Mouse (Mus musculus) embryonic facial prominence, embryonic 13.5 days (tissue): ENCODE measurements around the gene Rpusd2. TPM values are rescaled to one million over a fixed set of nuclear protein-coding genes. Genes with fewer than 3 reads are reported as not detected.
A peak's percentile ranks its signal among the peaks of the same experiment; 100 is the strongest.

Experiments used
- ATAC-seq: fragments of 200-750 bp; cut with Nextera tagmentation; 2 replicates; pipeline ENCODE4 v1.8.0; 2017; ENCODE audit warnings: low read depth; ENCODE audit not compliant: insufficient number of reproducible peaks, insufficient read depth, low FRiP score, low TSS enrichment
- H3K27ac ChIP-seq: fragments of 300-500 bp; sonication (generic); 2 replicates; pipeline ENCODE4 v1.5.1; 2015; ENCODE audit warnings: moderate library complexity, mild to moderate bottlenecking, inconsistent platforms
- H3K27me3 ChIP-seq: fragments of 300-500 bp; sonication (generic); 2 replicates; pipeline ENCODE4 v1.6.1; 2015; ENCODE audit warnings: mild to moderate bottlenecking, inconsistent platforms
- H3K36me3 ChIP-seq: fragments of 300-500 bp; sonication (generic); 2 replicates; pipeline ENCODE4 v1.6.1; 2015; ENCODE audit warnings: mild to moderate bottlenecking, inconsistent platforms
- H3K4me1 ChIP-seq: fragments of 300-500 bp; sonication (generic); 2 replicates; pipeline ENCODE4 v1.6.1; 2015; ENCODE audit warnings: inconsistent platforms
- H3K4me2 ChIP-seq: fragments of 300-500 bp; sonication (generic); 2 replicates; pipeline ENCODE4 v1.6.1; 2015; ENCODE audit warnings: moderate library complexity, mild to moderate bottlenecking, inconsistent platforms
- H3K4me3 ChIP-seq: fragments of 300-500 bp; sonication (generic); 2 replicates; pipeline ENCODE4 v1.5.1; 2015; ENCODE audit warnings: mild to moderate bottlenecking, inconsistent platforms
- H3K9ac ChIP-seq: fragments of 300-500 bp; sonication (generic); 2 replicates; pipeline ENCODE4 v1.6.1; 2015; ENCODE audit warnings: mild to moderate bottlenecking, inconsistent platforms
- H3K9me3 ChIP-seq: fragments of 300-500 bp; sonication (generic); 2 replicates; pipeline ENCODE4 v1.6.1; 2016; ENCODE audit warnings: inconsistent platforms
- WGBS: fragments of 180-500 bp; shearing (Covaris S2); methylation state at CpG from one replicate; pipeline ENCODE4 v1.1.7; 2015; ENCODE audit warnings: mixed read lengths; 5-methylcytosine and 5-hydroxymethylcytosine counted together
- polyA plus RNA-seq: library from polyadenylated mRNA; unstranded; fragments of >200 nt; fragmentation: Nextera tagmentation; extraction: Ambion mirVana; gene quantifications from 2 replicates; pipeline ENCODE4 v1.2.1, GENCODE M21; 2015

Rpusd2 gene
- polyA plus RNA-seq, 1 experiment from 2014 or later = 4.9 TPM

- no peak for ATAC-seq
- no peak overlapping the region for H3K9ac ChIP-seq
- no peak overlapping the region for H3K4me2 ChIP-seq
- no peak overlapping the region for H3K27ac ChIP-seq
- H3K4me3 ChIP-seq = no peak overlapping the region
- peaks cover 40% of the 10 kb centered on the region for H3K36me3 ChIP-seq
- no peaks in the 10 kb centered on the region for H3K9me3 ChIP-seq
- peaks cover under 1% of the 10 kb centered on the region for H3K4me1 ChIP-seq
- 46% methylated on average over 4 of the region's 4 CpGs for WGBS
- H3K27me3 ChIP-seq = no peaks in the 10 kb centered on the region
These were observed 6.3 kb downstream of the Rpusd2 start for GRCm38 (mm10) chr2:119040882-119041281.

GRCm38 (mm10) chr2:119045163-119045562 is 10.6 kb downstream of the Rpusd2 start:
- Histone ChIP-seq H3K27ac (no peak overlapping the region), H3K9ac (no peak overlapping the region), H3K36me3 (peaks cover 12% of the 10 kb centered on the region; the same call in 1 of the 2 replicates), H3K4me1 (peaks cover 6% of the 10 kb centered on the region; the same call in 1 of the 2 replicates), H3K27me3 (no peaks in the 10 kb centered on the region), H3K4me2 (no peak overlapping the region), H3K4me3 (no peak overlapping the region), H3K9me3 (no peaks in the 10 kb centered on the region)
- no peak for ATAC-seq
- WGBS = 75% methylated on average over 2 of the region's 2 CpGs

GRCm38 (mm10) chr2:119046649-119047611 is 12.3 kb downstream of the Rpusd2 start, which contains the start of gene Knl1:
Knl1 (plus strand) TSS chr2:119047119.
- Histone ChIP-seq H3K36me3 (peaks cover 5% of the 10 kb centered on the region; the same call in 1 of the 2 replicates), H3K27me3 (no peaks in the 10 kb centered on the region), H3K4me2 (peak within 1 kb of the TSS; percentile 56), H3K4me3 (peak within 1 kb of the TSS; percentile 84), H3K9ac (peak within 1 kb of the TSS; percentile 80), H3K9me3 (no peaks in the 10 kb centered on the region), H3K4me1 (peaks cover 6% of the 10 kb centered on the region; the same call in 1 of the 2 replicates), H3K27ac (peak within 1 kb of the TSS; percentile 94)
- WGBS = under 1% methylated on average over 77 of the region's 77 CpGs
- peak; percentile 90 for ATAC-seq

GRCm38 (mm10) chr2:119047849-119048248 is 13.3 kb downstream of the Rpusd2 start:
- Histone ChIP-seq H3K27ac (peak overlapping the region; percentile 94; the same call in 1 of the 2 replicates), H3K4me2 (peak overlapping the region; percentile 56), H3K27me3 (no peaks in the 10 kb centered on the region), H3K36me3 (no peaks in the 10 kb centered on the region), H3K4me1 (peaks cover 6% of the 10 kb centered on the region; the same call in 1 of the 2 replicates), H3K9ac (peak overlapping the region; percentile 80), H3K4me3 (peak overlapping the region; percentile 84), H3K9me3 (no peaks in the 10 kb centered on the region)
- 20% methylated on average over 4 of the region's 4 CpGs for WGBS
- no peak for ATAC-seq

- no peak for ATAC-seq
These were observed 15.6 kb downstream of the Rpusd2 start for GRCm38 (mm10) chr2:119050132-119050650.

GRCm38 (mm10) chr2:119060139-119060538 is 25.5 kb downstream of the Rpusd2 start:
- Histone ChIP-seq H3K36me3 (peaks cover 30% of the 10 kb centered on the region), H3K4me1 (no peaks in the 10 kb centered on the region), H3K27ac (no peak overlapping the region), H3K9me3 (no peaks in the 10 kb centered on the region), H3K4me2 (no peak overlapping the region), H3K4me3 (no peak overlapping the region), H3K9ac (no peak overlapping the region), H3K27me3 (no peaks in the 10 kb centered on the region)
- 96% methylated on average over 2 of the region's 2 CpGs for WGBS
- ATAC-seq = no peak

More at GRCm38 (mm10) chr2:119050132-119050650, 15.6 kb downstream of the Rpusd2 start:
- no peak overlapping the region for H3K4me2 ChIP-seq
- no peak overlapping the region for H3K27ac ChIP-seq
- no peak overlapping the region for H3K9ac ChIP-seq
- H3K4me3 ChIP-seq = no peak overlapping the region
- WGBS = 92% methylated on average over 4 of the region's 4 CpGs
- H3K27me3 ChIP-seq = no peaks in the 10 kb centered on the region
- no peaks in the 10 kb centered on the region for H3K9me3 ChIP-seq
- H3K4me1 ChIP-seq = peaks cover 6% of the 10 kb centered on the region; the same call in 1 of the 2 replicates
- H3K36me3 ChIP-seq = no peaks in the 10 kb centered on the region

GRCm38 (mm10) chr2:119072397-119072796 is 37.8 kb downstream of the Rpusd2 start:
- H3K9ac ChIP-seq = no peak overlapping the region

GRCm38 (mm10) chr2:119086156-119086555 is 51.6 kb downstream of the Rpusd2 start:
- Histone ChIP-seq H3K36me3 (peaks cover 46% of the 10 kb centered on the region), H3K9me3 (no peaks in the 10 kb centered on the region), H3K27me3 (no peaks in the 10 kb centered on the region), H3K9ac (no peak overlapping the region), H3K4me2 (no peak overlapping the region), H3K4me1 (no peaks in the 10 kb centered on the region), H3K27ac (no peak overlapping the region), H3K4me3 (no peak overlapping the region)
- WGBS = 87% methylated on average over 2 of the region's 2 CpGs
- ATAC-seq = no peak

More at GRCm38 (mm10) chr2:119072397-119072796, 37.8 kb downstream of the Rpusd2 start:
- peaks cover 35% of the 10 kb centered on the region for H3K36me3 ChIP-seq
- no peaks in the 10 kb centered on the region for H3K27me3 ChIP-seq
- H3K4me2 ChIP-seq = no peak overlapping the region
- H3K4me3 ChIP-seq = no peak overlapping the region
- no peak overlapping the region for H3K27ac ChIP-seq
- no peak for ATAC-seq
- 94% methylated on average over 4 of the region's 4 CpGs for WGBS
- no peaks in the 10 kb centered on the region for H3K9me3 ChIP-seq
- no peaks in the 10 kb centered on the region for H3K4me1 ChIP-seq

Other genes with a start within 250 kb of the Rpusd2 start
- 99.6 and 115 TPM in 2 replicates for gene Knstrn, start 220.8 kb upstream of the Rpusd2 start, polyA plus RNA-seq
- gene Ivd, start 172.8 kb upstream of the Rpusd2 start, polyA plus RNA-seq = 84.8 and 86.6 TPM in 2 replicates
- 4.0 and 4.1 TPM in 2 replicates for gene Bahd1, start 134.4 kb upstream of the Rpusd2 start, polyA plus RNA-seq
- gene Chst14, start 108.3 kb upstream of the Rpusd2 start, polyA plus RNA-seq = 48.8 and 54.9 TPM in 2 replicates
- 25.4 and 25.7 TPM in 2 replicates for gene Ccdc32, start 5.4 kb upstream of the Rpusd2 start, polyA plus RNA-seq
- gene Knl1, start 12.3 kb downstream of the Rpusd2 start, polyA plus RNA-seq = 56.7 and 58.6 TPM in 2 replicates
- 49.7 and 56.9 TPM in 2 replicates for gene Rad51, start 78.0 kb downstream of the Rpusd2 start, polyA plus RNA-seq
- gene Rmdn3, start 122.2 kb downstream of the Rpusd2 start, polyA plus RNA-seq = 37.5 and 40.9 TPM in 2 replicates
- 3.2 and 4.7 TPM in 2 replicates for gene Gchfr, start 133.0 kb downstream of the Rpusd2 start, polyA plus RNA-seq
- gene Gm14137, start 139.7 kb downstream of the Rpusd2 start, polyA plus RNA-seq = 0.78 and 1.0 TPM in 2 replicates
- gene Zfyve19, start 173.8 kb downstream of the Rpusd2 start, polyA plus RNA-seq = 51.3 and 60.6 TPM in 2 replicates
- gene Dnajc17, start 174.0 kb downstream of the Rpusd2 start, polyA plus RNA-seq = 25.3 and 31.1 TPM in 2 replicates
- gene Ppp1r14d, start 195.1 kb downstream of the Rpusd2 start, polyA plus RNA-seq = 0.28 and 0.47 TPM in 2 replicates
- 15.3 and 15.4 TPM in 2 replicates for gene Spint1, start 202.6 kb downstream of the Rpusd2 start, polyA plus RNA-seq
- 16.7 and 17.9 TPM in 2 replicates for gene Rhov, start 236.5 kb downstream of the Rpusd2 start, polyA plus RNA-seq